Mouse (Mus musculus) liver, embryonic 11.5 days (tissue): ENCODE measurements at regions not wholly inside any gene's neighbourhood (a gene's known extent, or its start where the extent isn't known, plus 50 kb on each side); places are given as distances from the start of the nearest gene placed in this dataset.

Source experiments
- ATAC-seq: fragments of 200-750 bp; cut with Nextera tagmentation; replicated peaks from 2 replicates; pipeline ENCODE4 v1.8.0; 2017; ENCODE audit warnings: moderate number of reproducible peaks, mild to moderate bottlenecking, moderate TSS enrichment, moderate library complexity; ENCODE audit not compliant: low FRiP score
- DNase-seq: peaks from one replicate; pipeline ENCODE4 v3.0.0-alpha.2; 2017; ENCODE audit warnings: low spot score
- H3K27ac ChIP-seq: fragments of 300-500 bp; sonication (generic); 2 replicates; pipeline ENCODE4 v1.5.1; 2014; ENCODE audit warnings: mild to moderate bottlenecking, low read depth, low read length, control low read depth
- H3K27me3 ChIP-seq: fragments of 300-500 bp; sonication (generic); replicated peaks from 2 replicates; pipeline ENCODE4 v1.6.1; 2014; ENCODE audit warnings: low read length, mixed read lengths; ENCODE audit not compliant: control insufficient read depth, insufficient read depth
- H3K36me3 ChIP-seq: fragments of 300-500 bp; sonication (generic); 2 replicates; pipeline ENCODE4 v1.6.1; 2014; ENCODE audit warnings: mild to moderate bottlenecking, low read length, moderate library complexity, mixed read lengths; ENCODE audit not compliant: control insufficient read depth, insufficient read depth
- H3K4me1 ChIP-seq: fragments of 300-500 bp; sonication (generic); replicated peaks from 2 replicates; pipeline ENCODE4 v1.6.1; 2014; ENCODE audit warnings: low read length, mixed read lengths; ENCODE audit not compliant: control insufficient read depth, insufficient read depth
- H3K4me2 ChIP-seq: fragments of 300-500 bp; sonication (generic); 2 replicates; pipeline ENCODE4 v1.6.1; 2014; ENCODE audit warnings: mild to moderate bottlenecking, control low read depth, moderate library complexity
- H3K4me3 ChIP-seq: fragments of 300-500 bp; sonication (generic); 2 replicates; pipeline ENCODE4 v1.5.1; 2014; ENCODE audit warnings: low read depth, low read length, control low read depth
- H3K9ac ChIP-seq: fragments of 300-500 bp; sonication (generic); 2 replicates; pipeline ENCODE4 v1.6.1; 2014; ENCODE audit warnings: low read depth, low read length, control low read depth
- H3K9me3 ChIP-seq: fragments of 300-500 bp; sonication (generic); 2 replicates; pipeline ENCODE4 v1.6.1; 2016; ENCODE audit warnings: low read length, inconsistent platforms, mixed read lengths; ENCODE audit not compliant: control insufficient read depth
- WGBS: fragments of 180-500 bp; shearing (Covaris S2); extraction: QIAGEN DNeasy Blood & Tissue Kit; methylation state at CpG from one replicate; pipeline ENCODE4 v1.1.7; 2014; 5-methylcytosine and 5-hydroxymethylcytosine counted together

- no peaks in the 10 kb centered on the region for H3K9me3 ChIP-seq
- no peak for DNase-seq
- no peak for ATAC-seq
- H3K27me3 ChIP-seq: no peaks in the 10 kb centered on the region
- WGBS: 83% methylated on average over 3 of the region's 3 CpGs
- no peaks in the 10 kb centered on the region for H3K4me1 ChIP-seq
- no peak overlapping the region for H3K4me3 ChIP-seq
- no peak overlapping the region for H3K4me2 ChIP-seq
- H3K27ac ChIP-seq: no peak overlapping the region
- no peaks in the 10 kb centered on the region for H3K36me3 ChIP-seq
- H3K9ac ChIP-seq: no peak overlapping the region
Observed at GRCm38 (mm10) chr13:39329794-39330193, 369.1 kb upstream of the Slc35b3 start.

- H3K4me2 ChIP-seq: no peak overlapping the region
- H3K4me1 ChIP-seq: no peaks in the 10 kb centered on the region
- no peak overlapping the region for H3K4me3 ChIP-seq
- no peak overlapping the region for H3K9ac ChIP-seq
- H3K27me3 ChIP-seq: no peaks in the 10 kb centered on the region
- ATAC-seq (no peak), DNase-seq (no peak)
- no peak overlapping the region for H3K27ac ChIP-seq
- H3K9me3 ChIP-seq: no peaks in the 10 kb centered on the region
- no peaks in the 10 kb centered on the region for H3K36me3 ChIP-seq
- WGBS: 70% methylated on average over 8 of the region's 8 CpGs
Observed at GRCm38 (mm10) chr13:39326176-39326575, 365.5 kb upstream of the Slc35b3 start.

- no peak for ATAC-seq
Observed at GRCm38 (mm10) chr13:39321111-39321510, 360.4 kb upstream of the Slc35b3 start.

GRCm38 (mm10) chr13:39309758-39310157 is 349.1 kb upstream of the Slc35b3 start:
- no peak overlapping the region for H3K27ac ChIP-seq
- H3K27me3 ChIP-seq: no peaks in the 10 kb centered on the region
- ATAC-seq (no peak), DNase-seq (no peak)
- H3K9me3 ChIP-seq: no peaks in the 10 kb centered on the region
- WGBS: 90% methylated on average over 5 of the region's 5 CpGs
- no peak overlapping the region for H3K9ac ChIP-seq
- no peak overlapping the region for H3K4me3 ChIP-seq
- no peaks in the 10 kb centered on the region for H3K36me3 ChIP-seq
- H3K4me1 ChIP-seq: no peaks in the 10 kb centered on the region
- H3K4me2 ChIP-seq: no peak overlapping the region

More at GRCm38 (mm10) chr13:39321111-39321510, 360.4 kb upstream of the Slc35b3 start:
- H3K9ac ChIP-seq: no peak overlapping the region
- no peak for DNase-seq
- H3K9me3 ChIP-seq: no peaks in the 10 kb centered on the region
- WGBS: 89% methylated on average over 3 of the region's 3 CpGs
- H3K36me3 ChIP-seq: no peaks in the 10 kb centered on the region
- H3K4me1 ChIP-seq: no peaks in the 10 kb centered on the region
- no peak overlapping the region for H3K27ac ChIP-seq
- H3K4me2 ChIP-seq: no peak overlapping the region
- no peaks in the 10 kb centered on the region for H3K27me3 ChIP-seq
- no peak overlapping the region for H3K4me3 ChIP-seq

- H3K4me1 ChIP-seq: no peaks in the 10 kb centered on the region
- H3K27ac ChIP-seq: no peak overlapping the region
- ATAC-seq (no peak), DNase-seq (no peak)
- no peaks in the 10 kb centered on the region for H3K27me3 ChIP-seq
- H3K36me3 ChIP-seq: no peaks in the 10 kb centered on the region
- H3K4me3 ChIP-seq: no peak overlapping the region
- WGBS: 91% methylated on average over 9 of the region's 9 CpGs
- no peaks in the 10 kb centered on the region for H3K9me3 ChIP-seq
- no peak overlapping the region for H3K4me2 ChIP-seq
- H3K9ac ChIP-seq: no peak overlapping the region
Observed at GRCm38 (mm10) chr13:39307845-39308244, 347.2 kb upstream of the Slc35b3 start.

DNA sequence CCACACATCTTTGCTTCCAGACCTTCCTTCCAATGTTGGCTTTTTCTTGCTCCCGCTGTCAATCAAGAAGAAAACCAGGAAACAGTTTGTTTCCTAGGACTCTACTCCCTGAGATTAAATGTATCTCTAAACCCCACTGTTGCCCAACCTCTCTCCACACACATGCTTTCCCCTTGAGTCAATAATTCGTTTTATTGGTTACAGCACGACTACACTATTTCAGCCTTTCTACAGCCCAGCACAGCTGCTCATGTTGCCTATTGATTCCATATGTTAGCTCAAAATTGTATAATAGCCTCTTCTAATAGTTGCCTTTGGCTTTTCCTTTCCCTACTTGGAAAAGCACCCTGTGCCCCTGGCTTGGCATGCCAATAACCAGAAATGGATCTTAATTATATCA is 346.2 kb upstream of the Slc35b3 start:
- H3K4me2 ChIP-seq: no peak overlapping the region
- H3K4me3 ChIP-seq: no peak overlapping the region
- DNase-seq: no peak
- WGBS: 67% methylated on average over 3 of the region's 3 CpGs
- no peaks in the 10 kb centered on the region for H3K27me3 ChIP-seq
- H3K36me3 ChIP-seq: no peaks in the 10 kb centered on the region
- no peak for ATAC-seq
- no peaks in the 10 kb centered on the region for H3K9me3 ChIP-seq
- H3K9ac ChIP-seq: no peak overlapping the region
- no peaks in the 10 kb centered on the region for H3K4me1 ChIP-seq
- H3K27ac ChIP-seq: no peak overlapping the region

GRCm38 (mm10) chr13:39297129-39297528 is 336.5 kb upstream of the Slc35b3 start:
- Histone ChIP-seq H3K9me3 (no peaks in the 10 kb centered on the region), H3K27ac (no peak overlapping the region), H3K36me3 (no peaks in the 10 kb centered on the region), H3K4me3 (no peak overlapping the region), H3K27me3 (no peaks in the 10 kb centered on the region), H3K4me2 (no peak overlapping the region), H3K4me1 (no peaks in the 10 kb centered on the region), H3K9ac (no peak overlapping the region)
- ATAC-seq (no peak), DNase-seq (no peak)
- WGBS: 77% methylated on average over 6 of the region's 6 CpGs

GRCm38 (mm10) chr13:39290216-39290960 is 329.7 kb upstream of the Slc35b3 start:
- H3K36me3 ChIP-seq: no peaks in the 10 kb centered on the region
- no peak overlapping the region for H3K27ac ChIP-seq
- H3K4me2 ChIP-seq: no peak overlapping the region
- no peaks in the 10 kb centered on the region for H3K27me3 ChIP-seq
- H3K4me1 ChIP-seq: no peaks in the 10 kb centered on the region
- ATAC-seq (no peak), DNase-seq (no peak)
- no peak overlapping the region for H3K4me3 ChIP-seq
- 65% methylated on average over 5 of the region's 6 CpGs for WGBS
- H3K9ac ChIP-seq: no peak overlapping the region
- H3K9me3 ChIP-seq: no peaks in the 10 kb centered on the region

DNA sequence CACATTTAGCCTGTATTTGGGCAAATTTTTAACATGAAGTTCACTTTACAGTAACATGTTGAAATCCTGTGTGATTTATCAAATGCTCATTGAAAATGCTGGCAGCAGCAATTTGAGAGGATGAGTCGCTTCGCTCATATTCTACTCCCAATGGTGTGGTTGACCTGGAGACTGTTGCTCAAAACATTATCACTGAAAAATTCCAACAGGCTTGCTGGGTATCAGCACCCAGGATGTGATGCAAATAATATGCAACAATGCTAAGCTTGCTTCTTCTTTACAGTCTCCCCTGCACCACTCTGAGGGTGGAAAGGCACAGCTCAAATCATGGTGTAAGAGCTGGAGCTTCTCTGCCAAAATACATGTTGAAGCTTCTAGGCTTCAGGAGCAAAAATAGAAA is 321.6 kb upstream of the Slc35b3 start:
- H3K4me3 ChIP-seq: no peak overlapping the region
- no peak overlapping the region for H3K27ac ChIP-seq
- no peaks in the 10 kb centered on the region for H3K9me3 ChIP-seq
- ATAC-seq (no peak), DNase-seq (no peak)
- H3K27me3 ChIP-seq: no peaks in the 10 kb centered on the region
- no peak overlapping the region for H3K4me2 ChIP-seq
- H3K36me3 ChIP-seq: no peaks in the 10 kb centered on the region
- H3K9ac ChIP-seq: no peak overlapping the region
- H3K4me1 ChIP-seq: no peaks in the 10 kb centered on the region
- WGBS: 85% methylated on average over 2 of the region's 2 CpGs
